Mouse (Mus musculus) C2C12 (cell line): ENCODE results near the gene Fam83d.

Experiments
- CEBPB ChIP-seq: IDR thresholded peaks from one replicate; pipeline ENCODE4 v1.6.1; 2011; ENCODE audit warnings: low read depth, mild to moderate bottlenecking, control low read depth, moderate library complexity
- CTCF ChIP-seq: IDR thresholded peaks from one replicate; pipeline ENCODE4 v1.5.1; 2011; ENCODE audit not compliant: control insufficient read depth, insufficient read depth, insufficient read length
- FOSL1 ChIP-seq: IDR thresholded peaks from one replicate; pipeline ENCODE4 v1.8.0; 2011; ENCODE audit warnings: mild to moderate bottlenecking, low read length; ENCODE audit not compliant: poor library complexity, insufficient read depth, severe bottlenecking
- MAX ChIP-seq: IDR thresholded peaks from one replicate; pipeline ENCODE4 v1.6.1; 2011; ENCODE audit warnings: mild to moderate bottlenecking, control low read depth
- MYOD1 ChIP-seq: IDR thresholded peaks from one replicate; pipeline ENCODE4 v1.6.1; 2011; ENCODE audit warnings: low read depth; ENCODE audit not compliant: control insufficient read depth, insufficient read length
- MYOG ChIP-seq: IDR thresholded peaks from one replicate; pipeline ENCODE4 v1.6.1; 2011; ENCODE audit not compliant: control insufficient read depth, insufficient read length; ENCODE audit errors: extremely low read depth
- USF1 ChIP-seq: IDR thresholded peaks from one replicate; pipeline ENCODE4 v1.6.1; 2011; ENCODE audit warnings: low read depth, mild to moderate bottlenecking, control low read depth, moderate library complexity

GRCm38 (mm10) chr2:158772808-158773207 lies 4.9 kb downstream of the Fam83d start:
- TF ChIP-seq CTCF (no peak), MAX (no peak), MYOG (no peak), CEBPB (no peak), USF1 (no peak), MYOD1 (no peak), FOSL1 (no peak)
